In the genomic region with DNA sequence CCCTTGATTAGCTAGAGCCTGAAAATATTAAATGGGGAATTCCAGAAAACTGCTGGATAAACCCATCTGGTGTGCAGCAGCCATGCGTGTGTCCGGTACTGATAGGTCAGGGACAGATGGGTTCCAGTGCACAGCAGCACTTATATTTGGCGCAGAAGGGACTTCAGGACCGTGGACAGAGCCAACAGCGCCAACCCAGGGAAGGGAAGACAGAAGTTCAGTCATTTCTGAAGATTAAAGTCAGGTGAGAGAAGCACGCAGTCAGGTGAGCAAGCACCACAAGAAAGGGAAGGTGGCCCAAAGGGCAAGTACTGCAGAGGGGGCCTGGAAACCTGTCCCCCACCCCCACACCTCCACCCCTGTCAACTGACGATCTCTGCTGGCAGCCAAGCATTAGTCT, we compare ENCODE assay signal across 13 mouse cellular contexts. TPM values are rescaled to one million over a fixed set of nuclear protein-coding genes. Genes with fewer than 3 reads are reported as not detected.
DNase-seq lines count a peak whose midpoint lies in the region; ATAC-seq and TF ChIP-seq lines count a peak whose summit lies in the region.
"Had no signal": no experiment of that assay in that cellular context is flagged by ENCODE, and none has a peak within 500 bp of the region (broad histone marks: within the 10 kb centered on the region; RNA-seq: fewer than 3 reads in every experiment).

No protein-coding gene starts in this region.

- DNase-seq in intestine, embryonic 14.5 days (ENCODE audit: low spot score), result peak; percentile 79
- DNase-seq in 3T3-L1 (ENCODE audit: low read depth, low spot score), result peak; percentile 34
- DNase-seq in adipocyte (ENCODE audit: low spot score), result peak; percentile 7
- peak; percentile 69 for DNase-seq in forelimb bud, embryonic 11.5 days (ENCODE audit: low read depth, low spot score)
- DNase-seq in thymus, postnatal 36 days, result no peak
- no peak for DNase-seq in gastrocnemius, postnatal 25 days

- H3K9me3 ChIP-seq in intestine, embryonic 14.5 days (ENCODE audit: control insufficient read depth, low read length), result no peaks in the 10 kb centered on the region
- H3K9me3 ChIP-seq in intestine, postnatal 0 days (ENCODE audit: control insufficient read depth), result no peaks in the 10 kb centered on the region
- H3K9me3 ChIP-seq: heart, embryonic 15.5 days; limb, embryonic 13.5 days had no signal

- no peak overlapping the region for H3K27ac ChIP-seq in intestine, embryonic 14.5 days (ENCODE audit: low read depth)
- no peak overlapping the region for H3K27ac ChIP-seq in intestine, postnatal 0 days (ENCODE audit: low read depth, low read length)
- H3K27ac ChIP-seq: heart, embryonic 15.5 days; limb, embryonic 13.5 days had no signal

- no peaks in the 10 kb centered on the region for H3K4me1 ChIP-seq in intestine, embryonic 14.5 days (replicated peaks; ENCODE audit: control insufficient read depth, insufficient read depth, low read length)
- no peaks in the 10 kb centered on the region for H3K4me1 ChIP-seq in intestine, postnatal 0 days (replicated peaks; ENCODE audit: control insufficient read depth, insufficient read depth, low read length)
- H3K4me1 ChIP-seq: heart, embryonic 15.5 days; limb, embryonic 13.5 days had no signal

- H3K9ac ChIP-seq in intestine, embryonic 14.5 days (ENCODE audit: low read length), result no peak overlapping the region
- no peak overlapping the region for H3K9ac ChIP-seq in intestine, postnatal 0 days (ENCODE audit: low read depth, low read length)
- H3K9ac ChIP-seq: heart, embryonic 15.5 days; limb, embryonic 13.5 days had no signal

- H3K4me3 ChIP-seq in intestine, embryonic 14.5 days (ENCODE audit: low read depth, low read length), result no peak overlapping the region
- H3K4me3 ChIP-seq in intestine, postnatal 0 days (ENCODE audit: low read depth, low read length), result no peak overlapping the region
- H3K4me3 ChIP-seq: heart, embryonic 15.5 days; limb, embryonic 13.5 days had no signal

- H3K36me3 ChIP-seq in intestine, embryonic 14.5 days (ENCODE audit: control insufficient read depth, insufficient read depth, low read length), result no peaks in the 10 kb centered on the region
- H3K36me3 ChIP-seq in intestine, postnatal 0 days (ENCODE audit: control insufficient read depth, insufficient read depth), result no peaks in the 10 kb centered on the region
- H3K36me3 ChIP-seq: heart, embryonic 15.5 days; limb, embryonic 13.5 days had no signal

- no peak for ATAC-seq in intestine, embryonic 14.5 days (replicated peaks; ENCODE audit: low FRiP score, low TSS enrichment, low read depth)
- no peak for ATAC-seq in intestine, postnatal 0 days
- ATAC-seq in monocyte, adult 5-6 weeks (replicated peaks; ENCODE audit: insufficient number of reproducible peaks, low FRiP score, low TSS enrichment, poor library complexity, severe bottlenecking), result no peak

- H3K4me2 ChIP-seq in intestine, embryonic 14.5 days (ENCODE audit: low read length), result no peak overlapping the region
- H3K4me2 ChIP-seq in intestine, postnatal 0 days (replicated peaks; ENCODE audit: low read depth), result no peak overlapping the region
- H3K4me2 ChIP-seq: heart, embryonic 15.5 days; limb, embryonic 13.5 days; midbrain, embryonic 11.5 days had no signal

- WGBS in intestine, embryonic 14.5 days, result 36% methylated on average over 7 of the region's 7 CpGs
- WGBS in intestine, postnatal 0 days, result 39% methylated on average over 7 of the region's 7 CpGs

- H3K27me3 ChIP-seq in intestine, embryonic 14.5 days (replicated peaks; ENCODE audit: control insufficient read depth, insufficient read depth, low read length), result no peaks in the 10 kb centered on the region
- no peaks in the 10 kb centered on the region for H3K27me3 ChIP-seq in intestine, postnatal 0 days (replicated peaks; ENCODE audit: control insufficient read depth, insufficient read depth, low read length)
- H3K27me3 ChIP-seq: heart, embryonic 15.5 days had no signal

- TF ChIP-seq CTCF in intestine, postnatal 0 days (IDR thresholded peaks at IDR 0.05; ENCODE audit: low read depth), result no peak

RNA-seq across cellular contexts. Expression of a gene that starts 7.7 kb away (rescaled TPM):
- polyA plus RNA-seq in intestine, embryonic 14.5 days (2014; fragmentation: Nextera tagmentation; extraction: Ambion mirVana), result not detected in 2 replicates
- polyA plus RNA-seq in intestine, postnatal 0 days (2015; fragmentation: Nextera tagmentation; extraction: Ambion mirVana), result not detected in 2 replicates
- total RNA-seq in monocyte, adult 5-6 weeks (2017), result not detected in 3 replicates
- total RNA-seq in gastrocnemius, postnatal 25 days (2021), result not detected
- polyA plus RNA-seq: cortical plate, adult 2 months; heart, embryonic 15.5 days; limb, embryonic 13.5 days; stomach, embryonic 14.5 days had no signal

Comparison
In these comparisons a context has a peak if more than half of its experiments do, and no peak if none do; other contexts are left out.
1. DNase-seq: peak in intestine, embryonic 14.5 days (single experiment), 3T3-L1 (single experiment), adipocyte (single experiment) and forelimb bud, embryonic 11.5 days (single experiment); none in thymus, postnatal 36 days (0 of 2) and gastrocnemius, postnatal 25 days (single experiment).